Mouse (Mus musculus): ENCODE data around the gene Ncf1. TPM values are rescaled to one million over a fixed set of nuclear protein-coding genes. Genes with fewer than 3 reads are reported as not detected.
A peak's percentile ranks its signal among the peaks of the same experiment; 100 is the strongest.

Gene Ncf1
- total and polyA plus RNA-seq, 2 experiments from 2014 or later: 2.1 to 9.1 TPM

DNA sequence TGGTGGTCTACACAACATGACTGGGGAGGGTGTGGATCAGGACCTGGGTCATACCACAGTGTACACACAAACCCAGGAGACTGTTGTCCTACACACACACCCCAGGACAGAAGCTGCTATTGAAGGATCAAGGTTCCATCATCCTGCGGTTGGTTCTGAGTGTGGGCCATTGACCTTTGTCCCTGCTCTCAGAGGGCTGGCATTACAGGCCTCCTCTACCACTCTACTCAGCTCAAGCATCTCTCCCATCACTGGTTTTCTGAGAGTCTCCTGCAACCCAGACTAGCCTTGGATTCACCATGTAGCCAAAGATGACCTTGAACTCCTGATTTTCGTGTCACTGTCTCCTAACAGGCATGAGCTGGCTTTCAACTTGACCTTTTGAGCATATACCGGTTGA, 6.8 kb upstream of the Ncf1 start:
- ATAC-seq: no peak
- 93% methylated on average over 3 of the region's 3 CpGs for WGBS

DNA sequence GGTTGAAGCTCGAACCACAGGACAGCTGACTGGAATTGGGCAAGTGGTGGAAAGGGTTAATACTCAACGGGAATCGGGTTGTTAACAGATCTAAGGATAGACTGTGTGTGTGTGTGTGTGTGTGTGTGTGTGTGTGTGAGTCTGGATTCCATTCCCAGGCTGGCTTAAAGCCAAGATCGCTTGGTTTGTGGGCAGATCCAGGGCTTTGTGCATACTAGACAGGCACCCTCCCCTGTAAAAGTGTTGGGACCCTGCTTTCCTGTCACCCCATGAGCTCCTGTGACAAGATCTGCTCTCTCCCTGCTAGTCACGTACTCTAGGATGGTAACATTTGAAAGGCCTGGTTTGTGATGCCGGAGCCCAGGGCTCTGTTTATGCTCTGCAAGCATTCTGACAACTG, 5.7 kb upstream of the Ncf1 start:
- H3K4me3 ChIP-seq (ENCODE audit: low read depth, low read length): no peak overlapping the region
- no peaks in the 10 kb centered on the region for H3K27me3 ChIP-seq (ENCODE audit: insufficient read depth, low read length)
- 0 out of 2 replicates have a peak, but pooled peaks cover 5% of the 10 kb centered on the region for H3K4me1 ChIP-seq (ENCODE audit: insufficient read depth)
- peak overlapping the region; percentile 66 for H3K27ac ChIP-seq (ENCODE audit: low read depth, low read length)
- H3K36me3 ChIP-seq (ENCODE audit: insufficient read depth): peaks cover 47% of the 10 kb centered on the region
- H3K9me3 ChIP-seq (ENCODE audit: low read length): no peaks in the 10 kb centered on the region
- H3K4me2 ChIP-seq (ENCODE audit: low read depth): no peak overlapping the region
- DNase-seq (peak; percentile 84), ATAC-seq (peak; percentile 45)
- WGBS: 21% methylated on average over 6 of the region's 6 CpGs
- H3K9ac ChIP-seq: no peak overlapping the region
- no peak for TF ChIP-seq CTCF (IDR thresholded peaks at IDR 0.05; ENCODE audit: low read depth)

More for the DNA sequence above, 6.8 kb upstream of the Ncf1 start:
- H3K36me3 ChIP-seq (ENCODE audit: insufficient read depth): peaks cover 58% of the 10 kb centered on the region
- 0 out of 2 replicates have a peak, but pooled peaks cover 5% of the 10 kb centered on the region for H3K4me1 ChIP-seq (ENCODE audit: insufficient read depth)
- TF ChIP-seq CTCF (IDR thresholded peaks at IDR 0.05; ENCODE audit: low read depth): no peak
- no peak for DNase-seq
- no peaks in the 10 kb centered on the region for H3K9me3 ChIP-seq (ENCODE audit: low read length)
- no peak overlapping the region for H3K4me2 ChIP-seq (ENCODE audit: low read depth)
- H3K27ac ChIP-seq (ENCODE audit: low read depth, low read length): no peak overlapping the region
- H3K4me3 ChIP-seq (ENCODE audit: low read depth, low read length): no peak overlapping the region
- no peaks in the 10 kb centered on the region for H3K27me3 ChIP-seq (ENCODE audit: insufficient read depth, low read length)
- no peak overlapping the region for H3K9ac ChIP-seq

GRCm38 (mm10) chr5:134234205-134234604, 4.8 kb upstream of the Ncf1 start:
- no peak for ATAC-seq
- 57% methylated on average over 2 of the region's 2 CpGs for WGBS
- Histone ChIP-seq H3K4me3 (ENCODE audit: low read depth, low read length) (no peak overlapping the region), H3K27ac (ENCODE audit: low read depth, low read length) (no peak overlapping the region), H3K27me3 (ENCODE audit: insufficient read depth, low read length) (no peaks in the 10 kb centered on the region), H3K9ac (no peak overlapping the region), H3K9me3 (ENCODE audit: low read length) (no peaks in the 10 kb centered on the region), H3K4me1 (ENCODE audit: insufficient read depth) (0 out of 2 replicates have a peak, but pooled peaks cover 5% of the 10 kb centered on the region), H3K36me3 (ENCODE audit: insufficient read depth) (peaks cover 38% of the 10 kb centered on the region), H3K4me2 (ENCODE audit: low read depth) (no peak overlapping the region)
- no peak for TF ChIP-seq CTCF (IDR thresholded peaks at IDR 0.05; ENCODE audit: low read depth)
- no peak for DNase-seq

DNA sequence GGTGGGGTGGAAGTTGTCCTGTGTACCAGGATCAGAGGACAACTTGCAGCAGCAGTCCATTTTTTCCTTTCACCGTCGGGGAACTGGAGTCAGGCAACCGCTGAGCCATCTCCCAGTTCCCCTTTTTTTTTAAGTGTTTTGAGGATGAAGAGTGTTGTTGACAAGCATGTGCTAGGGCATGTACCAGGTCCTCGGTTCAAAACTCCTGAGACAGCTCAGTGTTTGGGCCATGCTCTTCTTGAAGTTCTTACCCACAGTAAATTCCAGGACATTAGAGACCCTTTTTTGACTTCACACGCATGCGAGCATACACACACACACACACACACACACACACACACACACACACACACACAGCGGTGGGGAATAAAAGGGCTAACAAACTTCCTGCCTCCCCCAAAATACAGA, 3.8 kb upstream of the Ncf1 start:
- H3K36me3 ChIP-seq (ENCODE audit: insufficient read depth): peaks cover 28% of the 10 kb centered on the region
- H3K9ac ChIP-seq: no peak overlapping the region
- ATAC-seq (no peak), DNase-seq (no peak)
- 66% methylated on average over 7 of the region's 7 CpGs for WGBS
- TF ChIP-seq CTCF (IDR thresholded peaks at IDR 0.05; ENCODE audit: low read depth): no peak
- no peaks in the 10 kb centered on the region for H3K9me3 ChIP-seq (ENCODE audit: low read length)
- no peak overlapping the region for H3K4me2 ChIP-seq (ENCODE audit: low read depth)
- no peak overlapping the region for H3K27ac ChIP-seq (ENCODE audit: low read depth, low read length)
- 0 out of 2 replicates have a peak, but pooled peaks cover 5% of the 10 kb centered on the region for H3K4me1 ChIP-seq (ENCODE audit: insufficient read depth)
- no peak overlapping the region for H3K4me3 ChIP-seq (ENCODE audit: low read depth, low read length)
- H3K27me3 ChIP-seq (ENCODE audit: insufficient read depth, low read length): no peaks in the 10 kb centered on the region

DNA sequence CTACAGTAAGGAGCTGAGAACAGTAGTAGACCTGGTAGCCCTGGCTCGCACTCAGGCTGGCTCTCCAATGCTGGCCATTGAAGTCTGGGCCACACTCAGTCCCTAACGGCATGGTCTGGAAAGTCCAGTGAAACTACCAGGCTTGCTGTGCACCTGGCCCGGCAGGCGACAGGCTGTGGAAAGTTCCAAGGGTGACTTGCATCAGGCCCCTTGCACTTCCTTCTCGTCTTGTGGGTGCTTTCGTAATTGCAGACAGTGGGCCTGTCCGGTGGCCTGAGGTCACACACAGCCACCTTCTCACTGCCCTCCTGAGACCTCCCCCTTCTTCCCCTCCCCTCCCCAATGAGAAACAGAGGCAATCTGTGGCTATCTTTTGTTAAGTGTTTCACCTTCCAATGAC, 3.1 kb upstream of the Ncf1 start:
- Histone ChIP-seq H3K4me3 (ENCODE audit: low read depth, low read length) (no peak overlapping the region), H3K36me3 (ENCODE audit: insufficient read depth) (peaks cover 21% of the 10 kb centered on the region), H3K4me2 (ENCODE audit: low read depth) (no peak overlapping the region), H3K9ac (no peak overlapping the region), H3K27me3 (ENCODE audit: insufficient read depth, low read length) (no peaks in the 10 kb centered on the region), H3K4me1 (ENCODE audit: insufficient read depth) (0 out of 2 replicates have a peak, but pooled peaks cover 5% of the 10 kb centered on the region), H3K27ac (ENCODE audit: low read depth, low read length) (no peak overlapping the region), H3K9me3 (ENCODE audit: low read length) (no peaks in the 10 kb centered on the region)
- ATAC-seq (no peak), DNase-seq (no peak)
- 61% methylated on average over 7 of the region's 7 CpGs for WGBS
- TF ChIP-seq CTCF (IDR thresholded peaks at IDR 0.05; ENCODE audit: low read depth): no peak

DNA sequence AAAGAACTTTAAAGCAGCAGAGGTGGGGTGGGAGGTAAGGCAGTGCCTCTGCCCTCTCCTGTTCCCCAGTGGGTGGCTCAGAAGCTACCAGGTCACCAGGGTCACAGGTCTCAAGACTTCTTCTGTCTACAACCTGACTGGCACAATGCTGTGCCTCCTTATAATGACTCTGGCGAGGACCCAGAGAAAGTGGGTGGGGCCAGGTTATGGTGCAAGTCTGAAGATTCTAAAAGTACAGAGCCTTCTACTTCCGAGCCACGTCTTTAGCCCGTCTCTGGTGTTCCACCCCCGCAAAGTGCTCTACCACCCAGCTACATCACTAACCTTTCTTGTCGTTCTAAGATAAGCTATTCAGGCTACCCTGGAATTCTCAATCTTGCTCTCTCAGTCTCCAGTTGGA, 2.7 kb upstream of the Ncf1 start:
- Histone ChIP-seq H3K9ac (no peak overlapping the region), H3K9me3 (ENCODE audit: low read length) (no peaks in the 10 kb centered on the region), H3K27me3 (ENCODE audit: insufficient read depth, low read length) (no peaks in the 10 kb centered on the region), H3K4me3 (ENCODE audit: low read depth, low read length) (no peak overlapping the region), H3K4me1 (ENCODE audit: insufficient read depth) (0 out of 2 replicates have a peak, but pooled peaks cover 5% of the 10 kb centered on the region), H3K36me3 (ENCODE audit: insufficient read depth) (peaks cover 17% of the 10 kb centered on the region), H3K4me2 (ENCODE audit: low read depth) (no peak overlapping the region), H3K27ac (ENCODE audit: low read depth, low read length) (no peak overlapping the region)
- WGBS: 71% methylated on average over 6 of the region's 6 CpGs
- TF ChIP-seq CTCF (IDR thresholded peaks at IDR 0.05; ENCODE audit: low read depth): no peak
- no peak for ATAC-seq
- DNase-seq: no peak

GRCm38 (mm10) chr5:134231376-134231775, 2.0 kb upstream of the Ncf1 start:
- TF ChIP-seq CTCF (IDR thresholded peaks at IDR 0.05; ENCODE audit: low read depth): no peak
- H3K27ac ChIP-seq (ENCODE audit: low read depth, low read length): no peak overlapping the region
- DNase-seq: no peak

More at GRCm38 (mm10) chr5:134231376-134231775, 2.0 kb upstream of the Ncf1 start:
- no peaks in the 10 kb centered on the region for H3K27me3 ChIP-seq (ENCODE audit: insufficient read depth, low read length)
- H3K9me3 ChIP-seq (ENCODE audit: low read length): no peaks in the 10 kb centered on the region
- peaks cover 10% of the 10 kb centered on the region for H3K36me3 ChIP-seq (ENCODE audit: insufficient read depth)
- no peak overlapping the region for H3K9ac ChIP-seq
- H3K4me3 ChIP-seq (ENCODE audit: low read depth, low read length): no peak overlapping the region
- no peak for ATAC-seq
- H3K4me2 ChIP-seq (ENCODE audit: low read depth): no peak overlapping the region
- 77% methylated on average over 5 of the region's 5 CpGs for WGBS
- 0 out of 2 replicates have a peak, but pooled peaks cover 5% of the 10 kb centered on the region for H3K4me1 ChIP-seq (ENCODE audit: insufficient read depth)

All from forebrain, postnatal 0 days (tissue).